Mouse (Mus musculus) kidney, adult 2 months (tissue): ENCODE measurements at regions not wholly inside any gene's neighbourhood (a gene's known extent, or its start where the extent isn't known, plus 50 kb on each side); places are given as distances from the start of the nearest gene placed in this dataset.

Experiments used
- DNase-seq: peaks from one replicate; pipeline ENCODE4 v3.0.0; 2021
- H3K27ac ChIP-seq: fragments of 200-500 bp; 2 replicates; pipeline ENCODE4 v1.5.1; 2012; ENCODE audit warnings: low read depth, low read length, control low read depth, inconsistent platforms; ENCODE audit not compliant: insufficient read depth
- H3K27me3 ChIP-seq: fragments of 200-500 bp; replicated peaks from 2 replicates; pipeline ENCODE4 v1.6.1; 2012; ENCODE audit warnings: mild to moderate bottlenecking, moderate library complexity, low read length, inconsistent platforms; ENCODE audit not compliant: control insufficient read depth, insufficient read depth
- H3K36me3 ChIP-seq: fragments of 200-500 bp; 2 replicates; pipeline ENCODE4 v1.6.1; 2012; ENCODE audit warnings: mild to moderate bottlenecking, moderate library complexity, low read length, inconsistent platforms; ENCODE audit not compliant: control insufficient read depth, insufficient read depth
- H3K4me1 ChIP-seq: fragments of 200-500 bp; 2 replicates; pipeline ENCODE4 v1.6.1; 2011; ENCODE audit warnings: low read length; ENCODE audit not compliant: control insufficient read depth, insufficient read depth
- H3K4me3 ChIP-seq: fragments of 200-500 bp; 2 replicates; pipeline ENCODE4 v1.5.1; 2011; ENCODE audit warnings: mild to moderate bottlenecking, low read depth, low read length, control low read depth; ENCODE audit not compliant: insufficient read depth
- CTCF ChIP-seq: fragments of 200-500 bp; conservative IDR thresholded peaks from 2 replicates; pipeline ENCODE4 v1.5.1; 2011; ENCODE audit warnings: low read depth, mild to moderate bottlenecking, control low read depth, low read length, moderate library complexity, mixed read lengths; ENCODE audit not compliant: insufficient read depth, insufficient read length
- POLR2A ChIP-seq: fragments of 200-500 bp; IDR thresholded peaks from one replicate; pipeline ENCODE4 v1.6.1; 2011; ENCODE audit warnings: low read depth, low read length, control low read depth
- WGBS: fragments of 180-500 bp; shearing (Covaris S2); methylation state at CpG from one replicate; pipeline ENCODE4 v1.1.7; 2018; 5-methylcytosine and 5-hydroxymethylcytosine counted together

GRCm38 (mm10) chr5:54543556-54544061 lies 545.3 kb downstream of the Stim2 start:
- TF ChIP-seq POLR2A, result no peak
- no peak for TF ChIP-seq CTCF
- H3K36me3 ChIP-seq, result no peaks in the 10 kb centered on the region
- no peak overlapping the region for H3K27ac ChIP-seq
- no peak for DNase-seq
- 39% methylated on average over 3 of the region's 3 CpGs for WGBS
- no peak overlapping the region for H3K4me3 ChIP-seq
- H3K4me1 ChIP-seq, result no peaks in the 10 kb centered on the region
- H3K27me3 ChIP-seq, result no peaks in the 10 kb centered on the region

GRCm38 (mm10) chr5:54578519-54578918 lies 580.2 kb downstream of the Stim2 start:
- H3K4me1 ChIP-seq, result no peaks in the 10 kb centered on the region
- 72% methylated on average over 2 of the region's 2 CpGs for WGBS
- no peak overlapping the region for H3K4me3 ChIP-seq
- H3K27ac ChIP-seq, result no peak overlapping the region
- no peaks in the 10 kb centered on the region for H3K27me3 ChIP-seq
- DNase-seq, result no peak
- H3K36me3 ChIP-seq, result no peaks in the 10 kb centered on the region
- TF ChIP-seq CTCF (no peak), POLR2A (no peak)

- H3K27me3 ChIP-seq, result no peaks in the 10 kb centered on the region
- no peak for TF ChIP-seq CTCF
- no peak for TF ChIP-seq POLR2A
- H3K4me3 ChIP-seq, result no peak overlapping the region
- WGBS, result 82% methylated on average over 4 of the region's 4 CpGs
- no peak for DNase-seq
- H3K27ac ChIP-seq, result no peak overlapping the region
- no peaks in the 10 kb centered on the region for H3K4me1 ChIP-seq
- no peaks in the 10 kb centered on the region for H3K36me3 ChIP-seq
These were observed 581.2 kb downstream of the Stim2 start for GRCm38 (mm10) chr5:54579458-54579857.

GRCm38 (mm10) chr5:54582175-54582574 lies 583.9 kb downstream of the Stim2 start:
- 85% methylated on average over 2 of the region's 2 CpGs for WGBS
- no peaks in the 10 kb centered on the region for H3K27me3 ChIP-seq
- no peak overlapping the region for H3K27ac ChIP-seq
- H3K4me1 ChIP-seq, result no peaks in the 10 kb centered on the region
- no peak for DNase-seq
- H3K4me3 ChIP-seq, result no peak overlapping the region
- H3K36me3 ChIP-seq, result no peaks in the 10 kb centered on the region
- no peak for TF ChIP-seq CTCF

- TF ChIP-seq CTCF, result 0 out of 2 replicates have a peak, but pooled peaks have one; percentile 11
- TF ChIP-seq POLR2A, result no peak
- Histone ChIP-seq H3K4me1 (no peaks in the 10 kb centered on the region), H3K27ac (no peak overlapping the region), H3K36me3 (no peaks in the 10 kb centered on the region), H3K4me3 (no peak overlapping the region), H3K27me3 (no peaks in the 10 kb centered on the region)
- DNase-seq, result no peak
- 39% methylated on average over 2 of the region's 2 CpGs for WGBS
These were observed 590.2 kb downstream of the Stim2 start for GRCm38 (mm10) chr5:54588332-54589020.

- TF ChIP-seq CTCF, result no peak
- TF ChIP-seq POLR2A, result no peak
- no peaks in the 10 kb centered on the region for H3K36me3 ChIP-seq
These were observed 612.7 kb downstream of the Stim2 start for GRCm38 (mm10) chr5:54610957-54611356.

GRCm38 (mm10) chr5:54622733-54623132 lies 624.4 kb downstream of the Stim2 start:
- no peak overlapping the region for H3K27ac ChIP-seq
- DNase-seq, result no peak
- no peaks in the 10 kb centered on the region for H3K36me3 ChIP-seq
- H3K4me3 ChIP-seq, result no peak overlapping the region
- no peak for TF ChIP-seq POLR2A
- no peak for TF ChIP-seq CTCF
- H3K27me3 ChIP-seq, result no peaks in the 10 kb centered on the region
- 30% methylated on average over 3 of the region's 3 CpGs for WGBS
- H3K4me1 ChIP-seq, result no peaks in the 10 kb centered on the region

More at GRCm38 (mm10) chr5:54610957-54611356, 612.7 kb downstream of the Stim2 start:
- WGBS, result 81% methylated on average over 3 of the region's 3 CpGs
- no peak overlapping the region for H3K27ac ChIP-seq
- H3K27me3 ChIP-seq, result no peaks in the 10 kb centered on the region
- no peak overlapping the region for H3K4me3 ChIP-seq
- no peaks in the 10 kb centered on the region for H3K4me1 ChIP-seq
- no peak for DNase-seq
